Mouse (Mus musculus): ENCODE data around the gene Ccdc107. TPM values are rescaled to one million over a fixed set of nuclear protein-coding genes. Genes with fewer than 3 reads are reported as not detected.
"Not testable (repeated sequence)": the region's sequence is repeated elsewhere in the genome, so short reads cannot be mapped to it uniquely, and the experiment has no call there.

Gene Ccdc107
- polyA plus RNA-seq, 1 experiment = 111 TPM

DNA sequence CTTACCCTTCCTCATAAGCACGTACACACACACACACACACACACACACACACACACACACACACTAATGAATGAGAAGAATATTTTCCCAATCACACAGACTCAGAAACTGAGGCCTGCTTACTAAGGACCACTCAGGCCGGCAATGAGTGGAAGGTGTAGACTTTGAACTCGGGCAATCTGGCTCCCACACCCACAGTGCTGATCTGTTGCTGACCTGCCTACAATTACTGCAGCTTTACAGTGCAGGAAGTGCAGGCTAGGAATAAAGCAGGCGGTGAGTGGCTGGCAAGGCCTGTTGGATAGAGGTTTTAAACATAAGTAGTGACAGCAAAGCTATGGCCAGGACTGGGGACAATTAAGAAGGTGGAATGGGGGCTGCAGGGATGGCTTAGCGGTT lies 11.7 kb upstream of the Ccdc107 start:
- TF ChIP-seq E2F4 (IDR thresholded peaks at IDR 0.05; ENCODE audit: insufficient read depth) = no peak
- TF ChIP-seq MAX (IDR thresholded peaks at IDR 0.05; ENCODE audit: low read depth) = no peak
- Histone ChIP-seq H3ac (ENCODE audit: control insufficient read depth, insufficient read length) (no peak overlapping the region), H3K4me3 (no peak overlapping the region), H3K36me3 (ENCODE audit: control insufficient read depth, insufficient read depth) (no peaks in the 10 kb centered on the region), H3K4me2 (ENCODE audit: low read depth) (no peak overlapping the region), H3K27me3 (ENCODE audit: control insufficient read depth, insufficient read depth, insufficient read length) (no peaks in the 10 kb centered on the region), H3K79me2 (ENCODE audit: control insufficient read depth, insufficient read depth) (no peaks in the 10 kb centered on the region)

DNA sequence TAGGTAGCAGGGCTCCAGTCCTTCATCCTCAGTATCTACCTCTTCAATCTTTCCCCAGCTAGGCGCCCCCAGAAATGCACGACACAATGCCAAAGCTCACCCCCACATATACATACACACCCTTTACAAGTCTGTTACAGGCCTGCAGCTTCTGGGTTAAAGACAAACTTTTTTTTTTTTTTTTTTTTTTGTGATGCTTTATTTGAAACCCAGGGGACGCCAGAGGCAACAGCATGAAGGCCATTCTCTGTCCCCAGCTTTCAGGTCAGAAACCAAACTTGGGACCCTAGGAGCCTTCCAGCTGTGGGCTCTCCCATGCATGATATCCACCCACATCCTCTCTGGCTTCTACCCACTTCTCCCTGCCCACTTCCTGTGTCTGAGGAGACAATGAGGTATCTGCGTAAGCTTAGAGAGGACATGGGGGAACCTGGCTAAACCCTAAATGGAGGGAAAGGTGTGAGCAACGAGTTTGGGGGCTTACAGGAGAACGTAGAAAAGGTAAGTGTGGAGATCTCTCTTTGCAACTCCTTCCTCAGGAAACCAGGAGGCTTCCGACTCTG lies 10.7 kb upstream of the Ccdc107 start:
- Histone ChIP-seq H3K4me3 (no peak overlapping the region), H3K4me2 (ENCODE audit: low read depth) (no peak overlapping the region), H3ac (ENCODE audit: control insufficient read depth, insufficient read length) (no peak overlapping the region)

DNA sequence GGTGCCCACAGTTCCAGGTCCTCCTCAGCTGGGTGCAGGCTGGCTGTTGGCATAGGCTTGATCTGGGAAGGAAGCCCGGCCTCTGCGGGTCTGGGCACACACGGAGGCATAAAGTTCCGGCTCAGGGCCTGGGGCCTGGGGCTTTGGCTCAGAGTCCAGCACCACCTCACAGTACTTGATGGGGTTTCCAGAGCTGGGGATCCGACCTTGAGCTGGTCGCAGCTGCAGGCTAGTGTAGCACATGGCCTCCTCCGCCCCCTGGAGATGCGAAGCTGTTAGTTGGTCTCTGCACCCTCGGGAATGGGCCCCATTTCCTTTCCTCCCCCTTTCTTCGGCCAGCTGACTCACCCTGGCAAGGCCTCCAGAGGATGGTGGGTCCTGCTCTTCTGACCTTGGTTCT lies 10.1 kb upstream of the Ccdc107 start:
- Histone ChIP-seq H3K4me3 (no peak overlapping the region), H3K79me2 (ENCODE audit: control insufficient read depth, insufficient read depth) (no peaks in the 10 kb centered on the region), H3ac (ENCODE audit: control insufficient read depth, insufficient read length) (no peak overlapping the region), H3K36me3 (ENCODE audit: control insufficient read depth, insufficient read depth) (no peaks in the 10 kb centered on the region), H3K27me3 (ENCODE audit: control insufficient read depth, insufficient read depth, insufficient read length) (no peaks in the 10 kb centered on the region), H3K4me2 (ENCODE audit: low read depth) (no peak overlapping the region)
- no peak for TF ChIP-seq TCF12 (IDR thresholded peaks at IDR 0.05; ENCODE audit: insufficient read depth, poor library complexity, severe bottlenecking)
- no peak for TF ChIP-seq REST (IDR thresholded peaks at IDR 0.05; ENCODE audit: insufficient read depth, insufficient read length)
- no peak for TF ChIP-seq USF1 (IDR thresholded peaks at IDR 0.05; ENCODE audit: low read depth)
- TF ChIP-seq E2F4 (IDR thresholded peaks at IDR 0.05; ENCODE audit: insufficient read depth) = no peak
- TF ChIP-seq MAX (IDR thresholded peaks at IDR 0.05; ENCODE audit: low read depth) = no peak
- TF ChIP-seq MYOG (IDR thresholded peaks at IDR 0.05; ENCODE audit: control insufficient read depth in 1 of 3, insufficient read depth in 1 of 3, insufficient read length in 2 of 3, low read depth in 2 of 3) = no peak
- TF ChIP-seq POLR2AphosphoS2 (IDR thresholded peaks at IDR 0.05; ENCODE audit: insufficient read length, low read depth) = no peak
- no peak for TF ChIP-seq POLR2A (IDR thresholded peaks at IDR 0.05; ENCODE audit: insufficient read length, low read depth)
- no peak for TF ChIP-seq MYOD1 (IDR thresholded peaks at IDR 0.05; ENCODE audit: control insufficient read depth in 1 of 3, insufficient read length in 2 of 3, low read depth in 2 of 3)
- TF ChIP-seq SRF (IDR thresholded peaks at IDR 0.05; ENCODE audit: control insufficient read depth, insufficient read length, low read depth) = no peak
- no peak for TF ChIP-seq CEBPB (IDR thresholded peaks at IDR 0.05; ENCODE audit: insufficient read depth, poor library complexity, severe bottlenecking)
- no peak for TF ChIP-seq TCF3 (IDR thresholded peaks at IDR 0.05; ENCODE audit: insufficient read length, low read depth)

More for the DNA sequence above, 10.7 kb upstream of the Ccdc107 start:
- TF ChIP-seq TCF3 (IDR thresholded peaks at IDR 0.05; ENCODE audit: insufficient read length, low read depth) (no peak), POLR2AphosphoS2 (IDR thresholded peaks at IDR 0.05; ENCODE audit: insufficient read length, low read depth) (no peak), SRF (IDR thresholded peaks at IDR 0.05; ENCODE audit: control insufficient read depth, insufficient read length, low read depth) (no peak), CEBPB (IDR thresholded peaks at IDR 0.05; ENCODE audit: insufficient read depth, poor library complexity, severe bottlenecking) (no peak), USF1 (IDR thresholded peaks at IDR 0.05; ENCODE audit: low read depth) (no peak), MAX (IDR thresholded peaks at IDR 0.05; ENCODE audit: low read depth) (no peak), E2F4 (IDR thresholded peaks at IDR 0.05; ENCODE audit: insufficient read depth) (no peak), TCF12 (IDR thresholded peaks at IDR 0.05; ENCODE audit: insufficient read depth, poor library complexity, severe bottlenecking) (no peak), POLR2A (IDR thresholded peaks at IDR 0.05; ENCODE audit: insufficient read length, low read depth) (no peak), MYOG (IDR thresholded peaks at IDR 0.05; ENCODE audit: control insufficient read depth in 1 of 3, insufficient read depth in 1 of 3, insufficient read length in 2 of 3, low read depth in 2 of 3) (no peak)
- Histone ChIP-seq H3K36me3 (ENCODE audit: control insufficient read depth, insufficient read depth) (no peaks in the 10 kb centered on the region), H3K27me3 (ENCODE audit: control insufficient read depth, insufficient read depth, insufficient read length) (no peaks in the 10 kb centered on the region), H3K79me2 (ENCODE audit: control insufficient read depth, insufficient read depth) (no peaks in the 10 kb centered on the region)

DNA sequence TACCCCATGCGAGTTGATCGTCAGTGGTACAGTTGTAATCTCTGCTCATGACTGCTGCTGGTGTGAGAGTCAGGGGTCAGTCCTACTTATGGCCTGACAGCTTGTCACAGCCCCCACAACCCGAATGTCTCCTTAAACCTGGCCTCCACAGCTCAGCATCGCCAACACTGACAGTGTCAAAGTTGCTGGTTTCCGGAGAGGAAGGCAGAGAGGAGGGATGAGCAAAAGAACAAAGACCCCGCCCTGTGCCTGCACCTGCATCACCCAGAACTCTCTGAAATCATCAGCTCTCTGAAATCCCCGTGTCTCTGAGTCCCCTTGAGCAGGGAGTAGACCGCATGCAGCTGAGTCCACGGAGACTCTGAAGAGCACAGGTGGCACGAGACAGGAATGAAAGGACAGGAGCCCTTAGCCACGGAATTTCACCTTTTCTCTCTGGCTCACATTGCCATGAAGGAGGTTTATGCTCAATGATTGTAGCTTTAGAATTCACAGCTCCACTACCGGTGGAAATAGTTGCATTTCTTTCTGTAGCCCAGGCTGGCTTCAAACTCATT lies 9.1 kb upstream of the Ccdc107 start, which contains the start of gene Sit1:
TSS of gene Sit1 (minus strand) at position 200 of the 557 bp plus-strand sequence.
- no peak for TF ChIP-seq TCF12 (IDR thresholded peaks at IDR 0.05; ENCODE audit: insufficient read depth, poor library complexity, severe bottlenecking)
- no peak for TF ChIP-seq POLR2AphosphoS2 (IDR thresholded peaks at IDR 0.05; ENCODE audit: insufficient read length, low read depth)
- no peak for TF ChIP-seq E2F4 (IDR thresholded peaks at IDR 0.05; ENCODE audit: insufficient read depth)
- TF ChIP-seq CEBPB (IDR thresholded peaks at IDR 0.05; ENCODE audit: insufficient read depth, poor library complexity, severe bottlenecking) = no peak
- no peak for TF ChIP-seq USF1 (IDR thresholded peaks at IDR 0.05; ENCODE audit: low read depth)
- no peak for TF ChIP-seq MYOD1 (IDR thresholded peaks at IDR 0.05; ENCODE audit: control insufficient read depth in 1 of 3, insufficient read length in 2 of 3, low read depth in 2 of 3)
- no peak for TF ChIP-seq POLR2A (IDR thresholded peaks at IDR 0.05; ENCODE audit: insufficient read length, low read depth)
- TF ChIP-seq SRF (IDR thresholded peaks at IDR 0.05; ENCODE audit: control insufficient read depth, insufficient read length, low read depth) = no peak
- no peak for TF ChIP-seq MAX (IDR thresholded peaks at IDR 0.05; ENCODE audit: low read depth)
- TF ChIP-seq MYOG (IDR thresholded peaks at IDR 0.05; ENCODE audit: control insufficient read depth in 1 of 3, insufficient read depth in 1 of 3, insufficient read length in 2 of 3, low read depth in 2 of 3) = no peak
- TF ChIP-seq TCF3 (IDR thresholded peaks at IDR 0.05; ENCODE audit: insufficient read length, low read depth) = no peak
- no peak for TF ChIP-seq REST (IDR thresholded peaks at IDR 0.05; ENCODE audit: insufficient read depth, insufficient read length)
- H3ac ChIP-seq (ENCODE audit: control insufficient read depth, insufficient read length) = no peak within 1 kb of the TSS
- no peak within 1 kb of the TSS for H3K4me2 ChIP-seq (ENCODE audit: low read depth)
- H3K79me2 ChIP-seq (ENCODE audit: control insufficient read depth, insufficient read depth) = no peaks in the 10 kb centered on the region
- no peaks in the 10 kb centered on the region for H3K36me3 ChIP-seq (ENCODE audit: control insufficient read depth, insufficient read depth)
- H3K4me3 ChIP-seq = no peak within 1 kb of the TSS
- H3K27me3 ChIP-seq (ENCODE audit: control insufficient read depth, insufficient read depth, insufficient read length) = no peaks in the 10 kb centered on the region

DNA sequence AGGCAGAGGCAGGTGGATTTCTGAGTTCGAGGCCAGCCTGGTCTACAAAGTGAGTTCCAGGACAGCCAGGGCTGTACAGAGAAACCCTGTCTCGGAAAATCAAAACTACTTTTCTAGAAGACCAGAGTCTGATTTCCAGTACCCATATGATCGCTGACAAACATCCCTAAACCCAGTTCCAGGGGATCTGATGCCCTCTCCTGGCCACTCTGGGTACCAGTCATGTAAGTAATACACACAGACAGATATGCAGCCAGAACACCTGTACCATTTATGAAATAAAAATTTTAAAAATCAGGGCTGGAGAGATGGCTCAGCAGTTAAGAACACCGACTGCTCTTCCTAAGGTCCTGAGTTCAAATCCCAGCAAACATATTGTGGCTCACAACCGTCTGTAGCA lies 7.0 kb upstream of the Ccdc107 start:
- H3ac ChIP-seq (ENCODE audit: control insufficient read depth, insufficient read length); H3K27me3 ChIP-seq (ENCODE audit: control insufficient read depth, insufficient read depth, insufficient read length); H3K4me3 ChIP-seq; H3K79me2 ChIP-seq (ENCODE audit: control insufficient read depth, insufficient read depth); H3K36me3 ChIP-seq (ENCODE audit: control insufficient read depth, insufficient read depth); H3K4me2 ChIP-seq (ENCODE audit: low read depth): not testable (repeated sequence)

All from myocyte (in vitro differentiated cells).